Mouse (Mus musculus) kidney, adult 2 months (tissue): ENCODE data around the gene Mb21d2. TPM values are rescaled to one million over a fixed set of nuclear protein-coding genes. Genes with fewer than 3 reads are reported as not detected.

Source experiments
- DNase-seq: peaks from one replicate; pipeline ENCODE4 v3.0.0; 2021
- H3K27ac ChIP-seq: fragments of 200-500 bp; 2 replicates; pipeline ENCODE4 v1.5.1; 2012; ENCODE audit warnings: low read depth, low read length, control low read depth, inconsistent platforms; ENCODE audit not compliant: insufficient read depth
- H3K27me3 ChIP-seq: fragments of 200-500 bp; replicated peaks from 2 replicates; pipeline ENCODE4 v1.6.1; 2012; ENCODE audit warnings: mild to moderate bottlenecking, moderate library complexity, low read length, inconsistent platforms; ENCODE audit not compliant: control insufficient read depth, insufficient read depth
- H3K36me3 ChIP-seq: fragments of 200-500 bp; 2 replicates; pipeline ENCODE4 v1.6.1; 2012; ENCODE audit warnings: mild to moderate bottlenecking, moderate library complexity, low read length, inconsistent platforms; ENCODE audit not compliant: control insufficient read depth, insufficient read depth
- H3K4me1 ChIP-seq: fragments of 200-500 bp; 2 replicates; pipeline ENCODE4 v1.6.1; 2011; ENCODE audit warnings: low read length; ENCODE audit not compliant: control insufficient read depth, insufficient read depth
- H3K4me3 ChIP-seq: fragments of 200-500 bp; 2 replicates; pipeline ENCODE4 v1.5.1; 2011; ENCODE audit warnings: mild to moderate bottlenecking, low read depth, low read length, control low read depth; ENCODE audit not compliant: insufficient read depth
- CTCF ChIP-seq: fragments of 200-500 bp; conservative IDR thresholded peaks from 2 replicates; pipeline ENCODE4 v1.5.1; 2011; ENCODE audit warnings: low read depth, mild to moderate bottlenecking, control low read depth, low read length, moderate library complexity, mixed read lengths; ENCODE audit not compliant: insufficient read depth, insufficient read length
- POLR2A ChIP-seq: fragments of 200-500 bp; IDR thresholded peaks from one replicate; pipeline ENCODE4 v1.6.1; 2011; ENCODE audit warnings: low read depth, low read length, control low read depth
- WGBS: fragments of 180-500 bp; shearing (Covaris S2); methylation state at CpG from one replicate; pipeline ENCODE4 v1.1.7; 2018; 5-methylcytosine and 5-hydroxymethylcytosine counted together
- polyA plus RNA-seq: library from polyadenylated mRNA; depleted of rRNA; stranded (reverse); fragments of >200 nt; gene quantifications from 2 replicates; pipeline ENCODE4 v1.2.3, GENCODE M21; 2012

The Mb21d2 gene
- polyA plus RNA-seq, 1 experiment, result 14.7 TPM

DNA sequence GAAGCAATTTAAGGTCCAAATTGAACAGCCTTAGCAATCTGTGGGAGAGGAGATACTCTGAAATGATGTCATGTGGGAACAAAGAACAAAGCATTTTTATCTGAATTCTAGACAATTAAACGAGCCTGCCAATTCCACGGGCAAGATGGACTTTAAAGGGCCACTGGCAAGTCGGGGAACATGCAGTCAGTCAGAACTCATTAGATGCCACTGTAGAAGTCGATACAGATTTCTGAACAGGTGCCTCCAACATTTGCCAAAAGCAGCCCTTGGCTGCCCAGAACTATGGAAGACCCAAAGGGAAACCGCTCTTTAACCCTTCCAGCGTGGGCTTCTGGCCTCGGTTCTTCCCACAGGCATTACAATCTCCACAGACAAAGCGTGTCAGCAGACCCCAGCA lies 45.8 kb downstream of the Mb21d2 start:
- TF ChIP-seq POLR2A (no peak), CTCF (no peak)
- no peaks in the 10 kb centered on the region for H3K36me3 ChIP-seq
- 75% methylated on average over 8 of the region's 8 CpGs for WGBS
- no peak overlapping the region for H3K4me3 ChIP-seq
- H3K4me1 ChIP-seq, result peaks cover 16% of the 10 kb centered on the region
- DNase-seq, result no peak
- no peaks in the 10 kb centered on the region for H3K27me3 ChIP-seq
- H3K27ac ChIP-seq, result no peak overlapping the region

DNA sequence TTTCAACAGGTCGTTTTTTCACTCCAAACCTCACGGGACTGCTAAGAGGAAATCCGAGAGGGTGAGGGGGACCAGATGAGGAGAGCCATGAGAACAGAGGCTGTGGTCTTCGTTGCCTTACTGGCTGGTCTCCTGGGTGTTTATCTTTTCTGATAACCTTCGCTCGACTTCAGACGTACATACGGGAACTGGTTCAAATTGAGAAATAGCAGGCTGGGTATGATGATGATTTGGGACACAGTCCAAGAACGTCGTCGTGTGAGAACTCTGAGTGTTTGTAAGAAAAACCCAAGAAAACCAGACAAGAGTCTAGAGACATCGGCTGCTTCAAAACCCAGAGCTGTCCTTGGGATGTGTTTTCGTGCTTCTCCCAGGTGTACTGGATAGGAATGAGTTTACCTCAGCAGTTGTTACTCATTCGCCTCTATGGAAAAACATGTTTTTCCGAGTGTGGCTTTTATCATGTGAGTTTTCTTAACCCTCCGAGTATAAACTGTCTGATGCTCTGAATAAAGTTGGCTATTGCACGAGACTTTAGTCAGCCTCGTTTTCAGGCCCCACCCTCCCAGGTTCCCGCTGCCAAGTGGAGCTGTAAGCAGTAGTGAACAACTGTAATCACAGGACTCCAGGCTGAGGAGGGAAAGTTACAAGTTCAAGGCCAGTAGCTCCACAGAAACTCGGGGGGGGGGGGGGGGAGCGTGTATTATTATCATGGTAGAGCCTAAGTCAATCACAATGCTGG lies 46.6 kb downstream of the Mb21d2 start:
- Histone ChIP-seq H3K36me3 (no peaks in the 10 kb centered on the region), H3K27me3 (no peaks in the 10 kb centered on the region), H3K4me1 (peaks cover 16% of the 10 kb centered on the region), H3K27ac (no peak overlapping the region), H3K4me3 (no peak overlapping the region)
- no peak for DNase-seq
- 71% methylated on average over 21 of the region's 21 CpGs for WGBS
- TF ChIP-seq POLR2A (no peak), CTCF (no peak)

DNA sequence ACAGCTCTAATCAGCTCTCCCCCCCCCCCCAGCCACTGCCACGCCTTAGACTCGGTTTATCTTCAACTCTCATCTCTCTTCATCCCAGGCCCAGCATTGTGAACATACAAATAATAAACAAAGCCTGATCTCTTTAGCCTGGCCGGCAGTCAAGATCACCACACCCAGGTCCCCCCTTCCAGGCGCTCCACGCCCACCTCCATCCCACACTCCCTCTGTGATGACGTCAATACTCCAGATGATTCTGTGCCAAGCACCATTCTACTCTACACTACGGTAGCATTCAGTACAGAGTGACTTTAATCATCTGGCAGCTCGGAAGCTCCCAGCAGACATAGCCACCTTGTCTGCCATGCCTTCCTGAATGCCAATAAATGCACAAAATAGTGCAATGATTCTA lies 47.7 kb downstream of the Mb21d2 start:
- no peak overlapping the region for H3K4me3 ChIP-seq
- no peaks in the 10 kb centered on the region for H3K27me3 ChIP-seq
- TF ChIP-seq CTCF (no peak), POLR2A (no peak)
- H3K27ac ChIP-seq, result no peak overlapping the region
- WGBS, result 66% methylated on average over 8 of the region's 8 CpGs
- H3K36me3 ChIP-seq, result no peaks in the 10 kb centered on the region
- DNase-seq, result no peak
- peaks cover 16% of the 10 kb centered on the region for H3K4me1 ChIP-seq

GRCm38 (mm10) chr16:28880756-28881155 lies 48.7 kb downstream of the Mb21d2 start:
- TF ChIP-seq POLR2A (no peak), CTCF (no peak)
- Histone ChIP-seq H3K36me3 (no peaks in the 10 kb centered on the region), H3K27ac (no peak overlapping the region), H3K4me1 (peaks cover 12% of the 10 kb centered on the region), H3K4me3 (no peak overlapping the region), H3K27me3 (no peaks in the 10 kb centered on the region)
- peak; percentile 48 for DNase-seq
- 18% methylated on average over 8 of the region's 8 CpGs for WGBS

- Histone ChIP-seq H3K36me3 (no peaks in the 10 kb centered on the region), H3K27me3 (no peaks in the 10 kb centered on the region), H3K4me3 (no peak overlapping the region), H3K4me1 (peaks cover 9% of the 10 kb centered on the region), H3K27ac (no peak overlapping the region)
- WGBS, result 57% methylated on average over 8 of the region's 8 CpGs
- no peak for DNase-seq
- TF ChIP-seq POLR2A, result no peak
These were observed 49.2 kb downstream of the Mb21d2 start for GRCm38 (mm10) chr16:28880307-28880681.

GRCm38 (mm10) chr16:28879636-28880306 lies 49.7 kb downstream of the Mb21d2 start:
- Histone ChIP-seq H3K4me3 (no peak overlapping the region), H3K36me3 (no peaks in the 10 kb centered on the region), H3K27ac (no peak overlapping the region), H3K4me1 (peaks cover 6% of the 10 kb centered on the region), H3K27me3 (no peaks in the 10 kb centered on the region)
- DNase-seq, result no peak
- TF ChIP-seq POLR2A, result no peak
- TF ChIP-seq CTCF, result no peak
- 89% methylated on average over 12 of the region's 12 CpGs for WGBS

DNA sequence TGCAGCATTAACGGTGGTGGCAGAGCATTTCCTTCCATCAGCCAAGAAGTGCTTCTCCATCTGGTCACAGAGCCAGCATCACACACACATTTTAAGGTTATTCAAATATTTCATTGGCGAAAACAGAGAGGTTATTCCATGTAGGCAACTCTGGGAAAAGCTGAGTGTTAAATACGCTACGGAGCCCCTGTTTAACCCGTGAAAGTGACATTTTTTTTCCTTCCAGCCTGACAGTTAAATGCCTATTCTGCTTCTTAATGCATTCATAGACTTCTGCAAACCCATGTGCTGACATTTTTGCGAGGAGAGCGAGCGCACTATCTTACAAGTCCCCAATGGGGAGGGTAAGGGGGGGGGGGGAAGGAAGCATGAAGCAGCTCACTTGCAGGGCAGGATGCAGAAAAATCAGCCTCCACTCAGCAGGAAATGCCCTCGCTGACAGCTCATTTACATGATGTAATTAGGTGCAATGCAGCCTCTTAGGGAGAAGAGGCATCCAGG lies 52.3 kb downstream of the Mb21d2 start:
- TF ChIP-seq CTCF, result no peak
- no peak for TF ChIP-seq POLR2A
- H3K4me1 ChIP-seq, result peaks cover 6% of the 10 kb centered on the region
- no peaks in the 10 kb centered on the region for H3K36me3 ChIP-seq
- no peaks in the 10 kb centered on the region for H3K27me3 ChIP-seq
- H3K27ac ChIP-seq, result no peak overlapping the region
- WGBS, result 70% methylated on average over 9 of the region's 9 CpGs
- DNase-seq, result no peak
- no peak overlapping the region for H3K4me3 ChIP-seq
